ENCODE assay signal across 18 mouse cellular contexts in genomic region chr9:51352896-51353295, GRCm38 (mm10). TPM values are rescaled to one million over a fixed set of nuclear protein-coding genes. Genes with fewer than 3 reads are reported as not detected.
"Had no signal": no experiment of that assay in that cellular context is flagged by ENCODE, and none has a peak within 500 bp of the region (broad histone marks: within the 10 kb centered on the region; RNA-seq: fewer than 3 reads in every experiment).

No protein-coding gene starts in this region.

- H3K9me3 ChIP-seq: neural tube, embryonic 13.5 days; neural tube, embryonic 15.5 days; stomach, embryonic 15.5 days had no signal

- H3K4me3 ChIP-seq: neural tube, embryonic 13.5 days; neural tube, embryonic 15.5 days; stomach, embryonic 15.5 days had no signal

- H3K27me3 ChIP-seq: neural tube, embryonic 13.5 days; neural tube, embryonic 15.5 days; stomach, embryonic 15.5 days had no signal

- H3K27ac ChIP-seq: stomach, embryonic 15.5 days; stomach, postnatal 0 days had no signal

- H3K4me1 ChIP-seq: neural tube, embryonic 13.5 days; stomach, embryonic 15.5 days had no signal

- H3K36me3 ChIP-seq: neural tube, embryonic 13.5 days; neural tube, embryonic 15.5 days; stomach, embryonic 15.5 days had no signal

- DNase-seq: retina, postnatal 1 day; right cerebral cortex, postnatal 14 days; right cerebral cortex, postnatal 25 days; right cerebral cortex, postnatal 4 days; spleen, adult 18-20 months; thymus, adult 18-20 months; thymus, adult 2 months; thymus, postnatal 14 days; thymus, postnatal 25 days; thymus, postnatal 36 days; thymus, postnatal 4 days had no signal

RNA-seq across cellular contexts. Expression of gene 1810046K07Rik, which starts 24.2 kb away (rescaled TPM):
- total RNA-seq: neutrophil, adult 5-6 weeks had no signal
- polyA plus RNA-seq: neural tube, embryonic 13.5 days; neural tube, embryonic 14.5 days; neural tube, embryonic 15.5 days; urinary bladder, adult 2 months had no signal
